Mouse (Mus musculus) retina, postnatal 1 day (tissue): ENCODE measurements around the gene Sar1a.

Source experiments
- DNase-seq: peaks from one replicate; pipeline ENCODE4 v3.0.0-alpha.2; 2012

Gene Sar1a

DNA sequence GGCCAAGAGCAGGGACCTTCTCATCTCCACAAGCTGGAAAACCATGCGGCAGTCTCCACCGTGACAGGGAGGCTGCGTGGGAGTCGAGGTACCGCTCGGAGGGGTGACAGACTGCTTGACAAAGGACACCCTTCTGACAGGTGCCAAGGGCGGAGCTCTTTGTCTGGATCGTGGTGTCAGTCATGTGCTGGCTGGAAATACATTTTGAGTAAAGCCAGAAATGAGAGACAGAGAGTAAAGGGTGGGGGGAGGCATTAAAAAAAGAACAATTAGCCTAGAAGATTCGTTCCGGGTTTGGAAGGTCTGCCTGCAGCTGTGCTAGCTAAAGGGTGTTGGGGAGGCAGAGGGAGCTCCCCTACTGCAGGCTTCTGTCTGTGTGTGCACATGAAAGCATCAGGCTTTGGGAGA is 56.6 kb downstream of the Sar1a start:
- DNase-seq: no peak

GRCm38 (mm10) chr10:61737537-61737936 is 57.4 kb downstream of the Sar1a start:
- DNase-seq: no peak

GRCm38 (mm10) chr10:61738126-61738525 is 58.0 kb downstream of the Sar1a start:
- no peak for DNase-seq

GRCm38 (mm10) chr10:61741306-61741705 is 61.2 kb downstream of the Sar1a start:
- DNase-seq: no peak

DNA sequence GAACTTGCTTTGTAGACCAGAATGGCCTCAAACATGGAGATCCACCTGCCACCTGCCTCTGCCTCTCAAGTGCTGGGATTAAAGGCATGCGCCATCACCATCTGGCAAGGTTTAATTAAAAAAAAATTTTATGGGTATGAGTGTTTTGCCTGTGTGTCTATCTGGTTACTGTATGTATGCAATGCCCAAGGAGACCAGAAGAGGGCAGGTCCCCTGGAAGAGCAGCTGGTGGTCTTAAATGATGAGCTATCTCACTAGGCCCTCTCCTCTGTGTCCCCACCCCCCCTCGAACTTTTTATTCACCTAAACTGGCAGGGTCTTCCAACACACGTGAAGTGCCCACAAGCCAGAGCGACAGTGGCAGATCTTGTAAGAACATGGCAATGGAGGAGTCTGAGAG is 61.8 kb downstream of the Sar1a start:
- DNase-seq: peak; percentile 29

DNA sequence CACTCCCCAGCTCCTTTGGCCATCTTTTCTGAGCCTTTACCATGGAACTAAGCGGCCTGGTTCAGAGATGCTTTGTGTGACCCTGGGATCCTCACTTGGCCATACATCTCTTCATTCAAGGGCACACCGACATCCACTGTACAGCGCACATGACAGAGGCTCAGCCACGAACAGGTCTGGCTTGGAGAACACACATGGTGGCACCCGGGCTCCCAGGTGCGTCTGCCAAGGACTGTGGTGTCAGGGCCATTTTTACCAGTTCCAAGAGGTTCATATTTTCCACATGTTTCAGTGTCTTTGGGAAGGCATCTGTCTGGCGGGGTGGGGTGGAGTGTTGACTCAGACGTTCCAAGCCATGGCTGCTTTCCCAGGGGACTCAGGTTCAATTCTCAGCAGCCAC is 62.2 kb downstream of the Sar1a start:
- no peak for DNase-seq
